Mouse (Mus musculus) spleen, postnatal 4 days (tissue): ENCODE data around the gene Prrt4.

Source experiments
- DNase-seq, 2 experiments: peaks; one replicate each; pipeline ENCODE4 v3.0.0; 2022; ENCODE audit warnings: low spot score in 2 of 2

Prrt4 gene

GRCm38 (mm10) chr6:29150001-29150400 is 29.4 kb downstream of the Prrt4 start:
- no peak for DNase-seq

- no peak for DNase-seq
Measured at GRCm38 (mm10) chr6:29147407-29148010, 31.9 kb downstream of the Prrt4 start.

DNA sequence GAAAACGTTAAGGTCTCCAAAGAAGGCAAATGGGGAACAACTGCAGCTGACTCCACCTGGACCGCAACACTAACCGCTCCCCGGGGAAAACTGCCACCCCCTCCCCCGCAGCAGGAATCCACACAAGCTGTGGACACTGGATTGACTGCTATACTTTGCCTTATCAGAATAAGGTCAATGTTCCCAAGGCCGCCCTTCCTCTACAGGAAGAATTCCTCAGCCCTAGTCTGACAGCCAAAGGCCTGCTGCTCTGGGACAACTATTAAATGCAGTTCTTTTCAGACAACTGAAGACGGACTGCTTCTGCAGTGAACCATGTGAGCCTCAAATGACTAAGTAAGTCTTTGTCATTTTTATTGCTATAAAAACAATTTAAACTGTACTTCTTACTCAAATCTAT is 32.7 kb downstream of the Prrt4 start:
- DNase-seq: no peak

DNA sequence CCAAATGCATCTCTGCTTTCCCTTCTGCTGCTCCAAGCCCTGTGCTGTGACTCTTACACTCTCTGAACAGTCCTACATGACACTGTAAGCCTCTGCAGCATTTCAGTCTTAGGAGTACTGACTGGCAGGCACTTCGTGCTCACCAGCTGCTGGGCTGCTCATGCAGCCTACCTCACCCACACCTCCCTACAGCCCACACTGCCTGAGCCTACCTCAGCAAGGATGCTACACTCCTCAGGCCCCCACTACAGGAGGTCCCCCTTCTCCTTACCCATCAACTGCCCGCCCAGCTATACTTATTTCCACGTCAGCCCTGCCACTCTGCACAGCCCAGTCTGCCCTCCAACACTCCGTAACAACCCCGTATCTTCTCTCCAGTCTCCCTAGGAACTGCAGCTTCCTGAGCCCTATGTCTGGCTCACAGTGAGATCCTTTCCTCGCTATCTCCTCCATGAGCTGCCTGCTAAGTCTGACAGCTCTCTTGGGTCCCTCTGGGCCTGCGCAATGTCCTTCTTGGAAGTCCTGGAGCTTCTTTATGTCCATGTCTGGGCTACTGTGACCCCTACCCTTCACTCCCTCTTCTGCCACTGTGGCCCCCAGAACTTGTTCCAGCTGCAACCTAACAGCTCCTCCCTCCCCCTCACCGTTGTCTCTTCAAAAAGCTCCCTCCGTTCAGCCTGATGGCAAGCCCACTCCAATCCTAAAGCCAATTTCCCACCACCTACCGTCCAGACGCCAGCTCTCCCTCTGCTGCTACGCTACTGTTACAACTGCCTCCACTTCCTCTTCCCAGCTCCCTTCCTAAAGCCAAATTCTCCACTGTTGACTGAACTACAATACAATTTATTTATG is 33.7 kb downstream of the Prrt4 start:
- no peak for DNase-seq

GRCm38 (mm10) chr6:29144971-29145370 is 34.4 kb downstream of the Prrt4 start:
- DNase-seq: no peak

GRCm38 (mm10) chr6:29143608-29144007 is 35.8 kb downstream of the Prrt4 start:
- peak; percentile 21 to 69 for DNase-seq

DNA sequence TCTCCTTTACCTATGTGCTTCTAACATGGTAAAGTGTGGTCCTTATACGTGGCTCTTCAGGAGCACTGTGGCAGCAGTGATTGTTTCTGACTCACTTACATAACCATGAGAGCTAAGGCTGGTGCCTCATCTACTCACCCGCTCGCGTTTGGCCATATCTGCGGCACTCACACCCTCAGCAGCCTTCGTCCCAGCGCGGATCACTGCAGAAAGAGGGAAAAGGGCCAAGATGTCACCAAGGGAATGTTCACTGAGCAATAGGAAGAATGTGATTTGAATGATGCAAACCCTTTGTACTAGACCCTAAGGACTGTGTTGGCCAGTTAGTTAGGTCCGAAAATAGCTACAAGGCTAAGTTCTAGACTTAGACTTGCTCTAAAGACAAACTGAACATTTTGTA is 41.9 kb downstream of the Prrt4 start:
- no peak for DNase-seq

DNA sequence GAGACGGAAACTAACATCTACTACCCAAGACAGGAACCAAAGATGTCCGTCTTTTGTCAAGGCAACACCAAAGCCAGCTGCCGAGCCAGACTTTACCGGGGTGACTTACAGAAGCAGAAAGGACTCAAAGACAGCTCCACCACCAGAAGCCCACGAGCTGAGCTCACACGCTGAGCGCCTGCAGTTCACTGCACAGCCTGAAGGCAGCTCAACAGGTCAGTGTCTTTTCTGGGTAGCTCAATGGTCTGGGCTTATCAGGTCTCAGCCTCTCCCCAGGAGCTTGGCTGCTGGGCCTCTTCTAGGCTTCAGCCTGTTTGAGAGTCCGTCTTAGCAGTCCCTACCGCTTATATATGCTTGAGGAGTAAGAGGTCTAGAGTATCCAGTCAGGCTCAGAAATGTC is 46.3 kb downstream of the Prrt4 start:
- no peak for DNase-seq

DNA sequence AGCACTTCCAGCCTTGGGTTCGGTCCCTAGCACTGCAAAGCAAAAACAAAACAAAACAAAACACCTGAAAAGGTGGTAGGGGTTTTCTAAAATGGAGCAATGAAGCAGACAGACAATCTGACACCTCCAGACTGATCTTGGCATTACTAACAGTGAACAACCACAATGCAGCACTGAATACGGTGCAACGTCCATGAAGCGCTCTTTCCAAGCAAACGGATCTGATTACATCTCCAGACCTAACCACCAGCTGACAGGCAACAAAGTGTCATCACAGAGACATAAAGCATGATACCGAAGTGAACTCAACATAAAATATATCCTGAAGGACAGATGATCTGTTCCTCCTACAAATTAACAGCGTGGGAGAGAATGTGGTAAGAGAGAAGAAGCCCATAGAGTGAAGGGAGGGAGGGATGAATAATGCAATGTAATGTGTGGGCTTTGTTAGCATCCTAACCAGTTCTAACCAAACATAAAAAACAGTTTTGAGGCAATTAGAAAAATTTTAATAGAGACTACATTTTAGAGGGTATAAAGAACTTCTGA is 52.4 kb downstream of the Prrt4 start:
- DNase-seq: no peak

- DNase-seq: no peak
Measured at GRCm38 (mm10) chr6:29119990-29120389, 59.4 kb downstream of the Prrt4 start.
